ENCODE assay signal across 10 mouse cellular contexts in the genomic region with DNA sequence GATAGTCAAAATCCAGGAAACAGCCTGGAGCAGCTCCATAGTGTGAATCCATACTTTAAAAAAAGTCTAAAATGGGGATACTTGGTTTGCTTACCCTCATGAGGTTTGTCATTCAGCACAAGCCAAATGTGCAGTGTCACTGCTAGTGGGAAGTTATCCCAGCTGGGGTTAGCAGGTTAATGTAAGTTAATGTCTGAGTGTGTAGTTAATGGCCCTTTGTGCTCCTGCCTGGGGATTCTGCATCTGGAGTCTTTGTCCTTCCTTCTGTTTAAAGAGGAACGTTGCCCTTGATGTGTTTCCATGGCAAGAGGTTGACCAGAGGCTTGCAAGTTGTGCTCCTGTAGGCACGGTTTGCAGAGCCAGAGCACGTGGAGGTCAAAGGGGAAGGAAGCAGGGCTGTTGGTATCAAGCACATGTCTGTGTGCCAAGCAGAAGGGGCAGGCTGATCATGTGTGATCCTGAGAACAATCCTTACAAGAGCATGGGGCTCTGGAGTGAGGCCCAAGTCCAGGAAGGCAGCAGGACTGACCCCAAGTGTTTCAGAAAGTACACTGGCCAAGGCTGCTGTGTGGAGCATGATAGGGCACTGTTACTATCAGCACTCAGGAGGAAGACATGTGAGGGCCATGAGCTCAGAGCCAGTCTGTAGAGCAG. TPM values are rescaled to one million over a fixed set of nuclear protein-coding genes. Genes with fewer than 3 reads are reported as not detected.
A peak's percentile ranks its signal among the peaks of the same experiment; 100 is the strongest.
DNase-seq lines count a peak whose midpoint lies in the region; ATAC-seq lines count a peak whose summit lies in the region.
"Had no signal": no experiment of that assay in that cellular context is flagged by ENCODE, and none has a peak within 500 bp of the region (broad histone marks: within the 10 kb centered on the region; RNA-seq: fewer than 3 reads in every experiment).

No protein-coding gene starts in this region.

- H3K36me3 ChIP-seq in embryonic facial prominence, embryonic 12.5 days, result no peaks in the 10 kb centered on the region
- no peaks in the 10 kb centered on the region for H3K36me3 ChIP-seq in lung, embryonic 15.5 days
- no peaks in the 10 kb centered on the region for H3K36me3 ChIP-seq in midbrain, embryonic 16.5 days (ENCODE audit: control insufficient read depth, insufficient read depth, low read length)

- no peak overlapping the region for H3K4me3 ChIP-seq in embryonic facial prominence, embryonic 12.5 days
- H3K4me3 ChIP-seq in lung, embryonic 15.5 days, result no peak overlapping the region
- no peak overlapping the region for H3K4me3 ChIP-seq in midbrain, embryonic 16.5 days (ENCODE audit: low read depth, low read length)

- H3K27ac ChIP-seq in embryonic facial prominence, embryonic 12.5 days, result peak overlapping the region; percentile 57; the same call in 1 of the 2 replicates
- peak overlapping the region; percentile 86 for H3K27ac ChIP-seq in lung, embryonic 15.5 days
- H3K27ac ChIP-seq in midbrain, embryonic 16.5 days (ENCODE audit: low read length), result no peak overlapping the region

- H3K4me1 ChIP-seq in embryonic facial prominence, embryonic 12.5 days, result peaks cover 11% of the 10 kb centered on the region
- H3K4me1 ChIP-seq in lung, embryonic 15.5 days, result peaks cover 30% of the 10 kb centered on the region
- H3K4me1 ChIP-seq in midbrain, embryonic 16.5 days (ENCODE audit: control insufficient read depth, insufficient read depth, low read length), result peaks cover 6% of the 10 kb centered on the region

- no peaks in the 10 kb centered on the region for H3K9me3 ChIP-seq in embryonic facial prominence, embryonic 12.5 days
- H3K9me3 ChIP-seq in lung, embryonic 15.5 days, result no peaks in the 10 kb centered on the region
- no peaks in the 10 kb centered on the region for H3K9me3 ChIP-seq in midbrain, embryonic 16.5 days (replicated peaks; ENCODE audit: control insufficient read depth, low read length, poor library complexity, severe bottlenecking)

- DNase-seq in adrenal gland, adult (ENCODE audit: inconsistent age in 2 of 2, low spot score in 1 of 2), result peak; percentile 51 to 80
- no peak for DNase-seq in adrenal gland, adult 18-20 months (ENCODE audit: low spot score in 2 of 2)
- peak; percentile 75 to 76 for DNase-seq in kidney, adult 8-10 months
- DNase-seq in layer of hippocampus, postnatal 10 days (ENCODE audit: low spot score in 2 of 2), result no peak
- DNase-seq in cerebellum, adult 18-20 months, result no peak
- DNase-seq: cerebellum, postnatal 10 days had no signal

- 12% methylated on average over 3 of the region's 3 CpGs for WGBS in embryonic facial prominence, embryonic 12.5 days
- WGBS in lung, embryonic 15.5 days, result 12% methylated on average over 3 of the region's 3 CpGs
- WGBS in midbrain, embryonic 16.5 days, result 35% methylated on average over 3 of the region's 3 CpGs

- H3K27me3 ChIP-seq in embryonic facial prominence, embryonic 12.5 days, result no peaks in the 10 kb centered on the region
- H3K27me3 ChIP-seq in lung, embryonic 15.5 days, result no peaks in the 10 kb centered on the region
- no peaks in the 10 kb centered on the region for H3K27me3 ChIP-seq in midbrain, embryonic 16.5 days (ENCODE audit: control insufficient read depth, insufficient read depth, low read depth, low read length)

- H3K9ac ChIP-seq in embryonic facial prominence, embryonic 12.5 days, result no peak overlapping the region
- H3K9ac ChIP-seq in lung, embryonic 15.5 days, result no peak overlapping the region
- no peak overlapping the region for H3K9ac ChIP-seq in midbrain, embryonic 16.5 days (ENCODE audit: low read depth, low read length)

- no peak overlapping the region for H3K4me2 ChIP-seq in embryonic facial prominence, embryonic 12.5 days (replicated peaks)
- H3K4me2 ChIP-seq in lung, embryonic 15.5 days, result peak overlapping the region; percentile 16; the same call in 1 of the 2 replicates
- no peak overlapping the region for H3K4me2 ChIP-seq in midbrain, embryonic 16.5 days (ENCODE audit: low read length)

- no peak for ATAC-seq in embryonic facial prominence, embryonic 12.5 days (ENCODE audit: insufficient number of reproducible peaks, insufficient read depth, low FRiP score, low TSS enrichment)
- peak; percentile 55; the same call in 1 of the 2 replicates for ATAC-seq in lung, embryonic 15.5 days (ENCODE audit: borderline replicate concordance, extremely low read depth, low FRiP score, low TSS enrichment)
- ATAC-seq in midbrain, embryonic 16.5 days, result no peak

RNA-seq across cellular contexts. Expression of a gene that starts 24.7 kb away (rescaled TPM):
- total RNA-seq in adrenal gland, adult 18-20 months (2021), result 10 to 100 TPM; 72.0 to 88.3 TPM
- 55.7 and 57.6 TPM in 2 replicates for polyA plus RNA-seq in embryonic facial prominence, embryonic 12.5 days (2016; fragmentation: Nextera tagmentation; extraction: Ambion mirVana)
- polyA plus RNA-seq in lung, embryonic 15.5 days (2015; fragmentation: Nextera tagmentation; extraction: Ambion mirVana), result 45.9 and 52.3 TPM in 2 replicates
- 10 to 100 TPM; 56.5 to 64.7 TPM for total RNA-seq in layer of hippocampus, postnatal 10 days (2021)
- polyA plus RNA-seq in midbrain, embryonic 16.5 days (2015; fragmentation: Nextera tagmentation; extraction: Ambion mirVana), result 19.6 and 22.1 TPM in 2 replicates

RNA-seq across cellular contexts. Expression of a gene that starts 41.3 kb away (rescaled TPM):
- total RNA-seq in adrenal gland, adult 18-20 months (2021), result not detected
- polyA plus RNA-seq in embryonic facial prominence, embryonic 12.5 days (2016; fragmentation: Nextera tagmentation; extraction: Ambion mirVana), result 0.11 and 0.17 TPM in 2 replicates
- 0.10 and 0.16 TPM in 2 replicates for polyA plus RNA-seq in lung, embryonic 15.5 days (2015; fragmentation: Nextera tagmentation; extraction: Ambion mirVana)
- total RNA-seq in layer of hippocampus, postnatal 10 days (2021), result not detected
- polyA plus RNA-seq in midbrain, embryonic 16.5 days (2015; fragmentation: Nextera tagmentation; extraction: Ambion mirVana), result 0.06 TPM in 1 of 2 replicates, not detected in the other
- total RNA-seq: layer of hippocampus, postnatal 14 days had no signal

Comparison
In these comparisons a context has a peak if more than half of its experiments do, and no peak if none do; other contexts are left out.
1. DNase-seq: peak in adrenal gland, adult (2 of 2) and kidney, adult 8-10 months (2 of 2); none in adrenal gland, adult 18-20 months (0 of 2), layer of hippocampus, postnatal 10 days (0 of 2) and cerebellum, adult 18-20 months (0 of 2).